Comparison of ENCODE assay signal across 24 mouse cellular contexts in the genomic region with DNA sequence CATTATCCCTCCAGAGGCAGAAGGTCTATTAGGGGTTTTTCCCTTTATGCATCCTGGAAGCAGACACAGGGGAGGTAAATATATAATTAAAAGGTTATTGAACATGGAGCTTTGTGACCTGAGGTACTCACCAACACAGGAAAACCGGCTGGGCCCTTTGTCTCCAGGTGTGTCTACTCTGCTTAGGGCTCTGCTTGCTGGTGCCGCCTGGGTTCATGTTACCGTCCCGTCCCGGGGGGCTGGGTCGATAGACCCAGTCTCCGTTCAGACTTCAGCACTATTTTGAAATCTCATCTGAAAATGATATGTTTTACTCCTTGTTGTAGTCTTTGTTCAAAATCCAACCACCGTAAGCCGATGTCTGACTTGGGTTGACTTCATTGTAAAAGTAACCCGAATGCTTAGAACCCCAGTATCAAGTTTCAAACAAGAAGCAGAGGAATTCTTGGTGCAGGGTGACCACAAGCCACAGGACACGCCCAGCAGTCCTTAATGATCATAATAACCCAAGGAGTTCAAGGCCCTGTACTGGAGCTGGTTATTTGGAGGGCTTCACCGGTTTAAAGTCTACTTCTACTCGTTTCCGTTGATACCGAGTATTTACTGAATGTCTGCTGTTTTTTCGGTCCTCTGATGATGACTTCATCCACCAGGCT. TPM values are rescaled to one million over a fixed set of nuclear protein-coding genes. Genes with fewer than 3 reads are reported as not detected.
A peak's percentile ranks its signal among the peaks of the same experiment; 100 is the strongest.
DNase-seq lines count a peak whose midpoint lies in the region; ATAC-seq and TF ChIP-seq lines count a peak whose summit lies in the region.
"Had no signal": no experiment of that assay in that cellular context is flagged by ENCODE, and none has a peak within 500 bp of the region (broad histone marks: within the 10 kb centered on the region; RNA-seq: fewer than 3 reads in every experiment).

No protein-coding gene starts in this region.

- DNase-seq in 3134 (ENCODE audit: extremely low read depth, insufficient read length, low spot score) (peak; percentile 18), G1E (ENCODE audit: low spot score) (peak; percentile 35)
- no peak for DNase-seq in thymus, adult 18-20 months
- DNase-seq in cerebellum, adult 18-20 months = no peak
- no peak for DNase-seq in urinary bladder, postnatal 4 days (ENCODE audit: low spot score in 2 of 2)
- DNase-seq: adrenal gland, postnatal 14 days; B cell, adult 2 months; cerebellum, adult 11-12 months; cerebellum, adult 9-11 months; gastrocnemius, postnatal 10 days had no signal

- H3K27me3 ChIP-seq in G1E (ENCODE audit: insufficient read depth, low read length) = no peaks in the 10 kb centered on the region
- 0 out of 2 replicates have a peak, but pooled peaks cover 5% of the 10 kb centered on the region for H3K27me3 ChIP-seq in embryonic facial prominence, embryonic 13.5 days
- no peaks in the 10 kb centered on the region for H3K27me3 ChIP-seq in limb, embryonic 12.5 days
- H3K27me3 ChIP-seq in forebrain, embryonic 13.5 days = peaks cover 14% of the 10 kb centered on the region
- H3K27me3 ChIP-seq: embryonic facial prominence, embryonic 15.5 days; forebrain, embryonic 15.5 days; heart, embryonic 12.5 days; intestine, embryonic 15.5 days; Patski had no signal

- peak overlapping the region; percentile 39; the same call in 1 of the 2 replicates for H3K27ac ChIP-seq in embryonic facial prominence, embryonic 13.5 days
- 0 out of 2 replicates have a peak overlapping the region, but pooled peaks have one; percentile 42 for H3K27ac ChIP-seq in limb, embryonic 12.5 days
- H3K27ac ChIP-seq in forebrain, embryonic 13.5 days = no peak overlapping the region
- H3K27ac ChIP-seq: embryonic facial prominence, embryonic 15.5 days; forebrain, embryonic 10.5 days; forebrain, embryonic 15.5 days; hindbrain, embryonic 10.5 days; hindbrain, embryonic 14.5 days; intestine, embryonic 15.5 days had no signal

- peaks cover 44% of the 10 kb centered on the region for H3K4me1 ChIP-seq in G1E (ENCODE audit: insufficient read depth, low read depth, low read length)
- peaks cover 14% of the 10 kb centered on the region; the same call in 1 of the 2 replicates for H3K4me1 ChIP-seq in embryonic facial prominence, embryonic 13.5 days
- peaks cover 4% of the 10 kb centered on the region; the same call in 1 of the 2 replicates for H3K4me1 ChIP-seq in limb, embryonic 12.5 days (replicated peaks)
- H3K4me1 ChIP-seq in forebrain, embryonic 13.5 days = peaks cover 13% of the 10 kb centered on the region
- H3K4me1 ChIP-seq: intestine, embryonic 15.5 days had no signal

- no peaks in the 10 kb centered on the region for H3K36me3 ChIP-seq in G1E (replicated peaks)
- H3K36me3 ChIP-seq in embryonic facial prominence, embryonic 13.5 days = no peaks in the 10 kb centered on the region
- H3K36me3 ChIP-seq in limb, embryonic 12.5 days = no peaks in the 10 kb centered on the region
- no peaks in the 10 kb centered on the region for H3K36me3 ChIP-seq in forebrain, embryonic 13.5 days (ENCODE audit: poor library complexity, severe bottlenecking)
- H3K36me3 ChIP-seq: embryonic facial prominence, embryonic 15.5 days; forebrain, embryonic 10.5 days; forebrain, embryonic 15.5 days; heart, embryonic 12.5 days; hindbrain, embryonic 10.5 days; intestine, embryonic 15.5 days had no signal

- TF ChIP-seq CTCF in G1E (IDR thresholded peaks at IDR 0.05; ENCODE audit: low read depth, low read length) = no peak

- WGBS in embryonic facial prominence, embryonic 13.5 days = 23% methylated on average over 16 of the region's 16 CpGs
- WGBS in limb, embryonic 12.5 days = 30% methylated on average over 16 of the region's 16 CpGs
- 80% methylated on average over 16 of the region's 16 CpGs for WGBS in forebrain, embryonic 13.5 days

- H3K4me3 ChIP-seq in G1E (ENCODE audit: low read depth, low read length) = no peak overlapping the region; the same call in 1 of the 2 replicates
- H3K4me3 ChIP-seq in embryonic facial prominence, embryonic 13.5 days = no peak overlapping the region
- no peak overlapping the region for H3K4me3 ChIP-seq in limb, embryonic 12.5 days (replicated peaks)
- H3K4me3 ChIP-seq in forebrain, embryonic 13.5 days = no peak overlapping the region
- H3K4me3 ChIP-seq: embryonic facial prominence, embryonic 15.5 days; erythroblast, embryonic 14.5 days; forebrain, embryonic 10.5 days; forebrain, embryonic 15.5 days; heart, embryonic 12.5 days; hindbrain, embryonic 10.5 days; intestine, embryonic 15.5 days had no signal

- no peak for ATAC-seq in G1E (ENCODE audit: extremely low read depth, insufficient number of reproducible peaks, low FRiP score, poor library complexity, severe bottlenecking)
- no peak for ATAC-seq in embryonic facial prominence, embryonic 13.5 days (ENCODE audit: insufficient number of reproducible peaks, insufficient read depth, low FRiP score, low TSS enrichment, low read depth)
- no peak for ATAC-seq in limb, embryonic 12.5 days (ENCODE audit: insufficient number of reproducible peaks, insufficient read depth, low FRiP score, low TSS enrichment, low read depth)
- ATAC-seq in forebrain, embryonic 13.5 days = no peak
- ATAC-seq: activated CD4-positive, CD25-positive, alpha-beta regulatory T cell, adult 4 months; CD4-positive, CD25-positive, alpha-beta regulatory T cell, adult 4 months; forebrain, embryonic 15.5 days; intestine, embryonic 15.5 days; Patski had no signal

- H3K9ac ChIP-seq in embryonic facial prominence, embryonic 13.5 days = no peak overlapping the region
- no peak overlapping the region for H3K9ac ChIP-seq in limb, embryonic 12.5 days (replicated peaks)
- H3K9ac ChIP-seq in forebrain, embryonic 13.5 days = no peak overlapping the region
- H3K9ac ChIP-seq: embryonic facial prominence, embryonic 15.5 days; forebrain, embryonic 15.5 days; heart, embryonic 12.5 days; hindbrain, embryonic 14.5 days; intestine, embryonic 15.5 days had no signal

- H3K9me3 ChIP-seq in G1E (replicated peaks) = no peaks in the 10 kb centered on the region
- 0 out of 2 replicates have a peak, but pooled peaks cover 4% of the 10 kb centered on the region for H3K9me3 ChIP-seq in embryonic facial prominence, embryonic 13.5 days
- no peaks in the 10 kb centered on the region for H3K9me3 ChIP-seq in limb, embryonic 12.5 days
- no peaks in the 10 kb centered on the region for H3K9me3 ChIP-seq in forebrain, embryonic 13.5 days (replicated peaks)
- H3K9me3 ChIP-seq: embryonic facial prominence, embryonic 15.5 days; forebrain, embryonic 10.5 days; forebrain, embryonic 15.5 days; heart, embryonic 12.5 days; hindbrain, embryonic 10.5 days; intestine, embryonic 15.5 days had no signal

- peak overlapping the region; percentile 14; the same call in 1 of the 2 replicates for H3K4me2 ChIP-seq in embryonic facial prominence, embryonic 13.5 days
- H3K4me2 ChIP-seq in limb, embryonic 12.5 days = peak overlapping the region; percentile 9; the same call in 1 of the 2 replicates
- H3K4me2 ChIP-seq in forebrain, embryonic 13.5 days = no peak overlapping the region
- H3K4me2 ChIP-seq: embryonic facial prominence, embryonic 15.5 days; forebrain, embryonic 15.5 days; heart, embryonic 12.5 days; hindbrain, embryonic 14.5 days; intestine, embryonic 15.5 days had no signal

RNA-seq across cellular contexts. Expression of a gene that starts 4.4 kb away (rescaled TPM):
- total RNA-seq in G1E (2014; fragmentation: Nextera tagmentation) = 124 and 167 TPM in 2 replicates
- total RNA-seq in G1E (2017) = 162 and 191 TPM in 2 replicates
- 84.1 and 90.9 TPM in 2 replicates for polyA plus RNA-seq in G1E (2012)
- 159 and 162 TPM in 2 replicates for polyA plus RNA-seq in embryonic facial prominence, embryonic 13.5 days (2015; fragmentation: Nextera tagmentation; extraction: Ambion mirVana)
- 242 and 246 TPM in 2 replicates for polyA plus RNA-seq in limb, embryonic 12.5 days (2016; fragmentation: Nextera tagmentation; extraction: Ambion mirVana)
- 198 and 207 TPM in 2 replicates for polyA plus RNA-seq in forebrain, embryonic 13.5 days (2015; fragmentation: Nextera tagmentation; extraction: Ambion mirVana)

Comparison
In these comparisons a context has a peak if more than half of its experiments do, and no peak if none do; other contexts are left out.
1. DNase-seq: peak in 3134 (single experiment) and G1E (single experiment); none in thymus, adult 18-20 months (0 of 2), cerebellum, adult 18-20 months (0 of 2) and urinary bladder, postnatal 4 days (0 of 2).